Mouse (Mus musculus) NIH3T3 (cell line): ENCODE measurements around the gene Slc51b.

Experiments
- DNase-seq: peaks from one replicate; pipeline ENCODE4 v3.0.0-alpha.2; 2012; ENCODE audit warnings: low read depth

The Slc51b gene

DNA sequence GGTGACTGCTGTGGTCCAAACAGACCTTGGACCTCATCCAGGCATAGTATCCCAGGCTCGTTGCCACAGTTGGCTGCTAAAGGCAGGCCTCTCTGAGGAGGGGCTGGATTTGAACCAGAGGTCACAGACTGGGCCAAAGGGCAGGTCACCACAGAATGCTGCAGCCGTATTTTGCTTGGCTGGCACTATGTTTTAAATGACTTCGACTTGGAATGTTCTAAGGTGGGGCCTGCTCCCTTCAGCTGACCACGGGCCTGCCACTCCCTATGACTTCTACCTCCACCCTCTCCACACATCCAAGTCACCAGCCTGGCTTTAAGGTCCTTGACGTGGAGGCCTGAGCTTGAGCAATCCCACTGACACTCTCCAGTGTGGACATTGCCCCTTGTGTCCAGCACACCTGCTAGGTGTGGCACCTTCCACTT is 13.9 kb downstream of the Slc51b start:
- DNase-seq, result peak; percentile 47

GRCm38 (mm10) chr9:65407861-65408260 is 14.9 kb downstream of the Slc51b start:
- no peak for DNase-seq

DNA sequence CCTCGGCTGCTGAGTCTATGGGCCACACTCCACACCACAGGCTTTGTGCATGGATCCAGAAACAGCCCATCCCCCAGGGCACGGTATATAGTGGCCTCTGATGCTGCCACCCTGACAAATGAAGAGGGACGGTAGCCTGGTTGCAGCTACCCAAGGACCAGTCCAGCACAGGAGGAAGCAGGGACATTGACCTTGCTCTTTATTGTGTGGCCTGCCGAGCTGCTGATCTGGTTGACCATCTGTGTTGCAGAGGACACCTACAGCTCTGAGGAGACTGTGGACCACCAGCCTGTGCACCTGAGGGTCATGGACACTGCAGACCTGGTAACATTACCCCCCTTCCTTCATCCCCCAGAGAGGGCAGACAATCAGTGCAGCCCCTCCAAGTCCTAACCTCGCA is 15.4 kb downstream of the Slc51b start:
- DNase-seq, result no peak

DNA sequence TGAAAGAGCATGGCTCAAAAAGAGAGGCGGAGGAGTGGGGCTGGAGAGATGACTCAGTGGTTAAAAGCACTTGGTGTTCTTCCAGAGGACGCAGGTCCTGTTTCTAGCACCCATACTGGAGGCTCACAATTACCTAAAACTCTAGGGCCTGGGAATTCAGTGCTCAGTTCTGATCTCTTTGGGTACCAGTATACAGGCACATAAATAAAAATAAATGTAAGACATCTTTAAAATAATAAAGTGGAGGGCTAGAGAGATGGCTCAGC is 17.6 kb downstream of the Slc51b start:
- peak; percentile 14 for DNase-seq

DNA sequence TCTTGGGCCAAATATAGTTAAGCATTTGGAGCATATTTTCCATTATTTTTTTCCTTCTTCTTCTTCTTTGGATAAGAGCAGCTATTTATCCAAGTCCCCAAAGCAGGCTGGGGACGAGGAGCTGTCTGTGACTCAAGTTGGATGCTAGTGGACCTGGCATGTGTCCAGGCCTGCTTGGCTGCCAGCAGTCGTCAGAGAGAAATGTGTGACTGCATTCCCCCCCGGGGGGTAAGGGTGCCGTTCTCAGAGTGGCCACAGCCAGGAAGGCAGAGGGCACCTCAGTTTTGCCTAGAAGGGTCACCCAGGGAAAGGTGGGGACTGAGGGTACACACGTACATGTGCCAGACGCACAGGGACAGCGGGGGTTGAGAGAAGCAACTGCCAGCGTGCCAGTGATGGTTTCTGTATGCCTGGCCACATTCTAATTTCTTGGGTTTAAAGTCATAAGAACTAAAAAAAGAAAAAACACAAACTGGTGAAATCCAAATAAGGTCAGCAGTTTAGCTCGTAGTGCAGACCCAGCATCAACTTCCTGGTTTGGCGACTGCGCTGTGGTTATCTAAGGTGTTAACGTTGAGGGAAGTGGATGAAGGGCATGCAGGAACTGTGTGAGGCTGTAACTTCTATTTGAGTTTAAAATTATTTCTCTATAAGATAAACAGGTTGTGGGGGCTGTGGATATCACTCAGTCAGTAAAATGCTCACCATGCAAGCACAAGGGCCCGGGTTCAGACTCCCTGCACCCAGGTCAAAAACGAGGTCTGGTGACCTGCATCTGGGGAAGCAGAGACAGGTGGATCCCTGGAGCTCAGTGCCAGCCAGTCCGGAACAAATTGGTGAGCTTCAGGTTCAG is 18.2 kb downstream of the Slc51b start:
- peak; percentile 44 for DNase-seq

DNA sequence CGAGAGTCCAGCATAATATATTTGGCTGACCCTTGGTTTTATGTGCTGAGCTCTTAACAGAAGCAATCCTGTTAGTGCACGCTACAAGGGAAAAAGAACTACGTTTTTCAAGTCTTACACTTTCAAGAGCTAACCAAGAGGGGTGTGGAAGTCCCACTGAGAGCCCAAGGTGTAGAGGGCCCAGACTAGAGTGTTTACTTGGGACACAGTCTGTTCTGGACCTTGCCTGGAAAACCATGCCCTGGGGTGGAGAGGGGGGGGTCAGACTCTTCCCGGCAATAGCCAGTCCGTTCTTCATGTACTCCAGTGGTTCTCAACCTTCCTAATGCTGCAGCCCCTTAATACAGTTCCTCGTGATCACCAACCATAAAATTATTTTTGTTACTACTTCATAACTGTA is 22.8 kb downstream of the Slc51b start:
- DNase-seq, result no peak

DNA sequence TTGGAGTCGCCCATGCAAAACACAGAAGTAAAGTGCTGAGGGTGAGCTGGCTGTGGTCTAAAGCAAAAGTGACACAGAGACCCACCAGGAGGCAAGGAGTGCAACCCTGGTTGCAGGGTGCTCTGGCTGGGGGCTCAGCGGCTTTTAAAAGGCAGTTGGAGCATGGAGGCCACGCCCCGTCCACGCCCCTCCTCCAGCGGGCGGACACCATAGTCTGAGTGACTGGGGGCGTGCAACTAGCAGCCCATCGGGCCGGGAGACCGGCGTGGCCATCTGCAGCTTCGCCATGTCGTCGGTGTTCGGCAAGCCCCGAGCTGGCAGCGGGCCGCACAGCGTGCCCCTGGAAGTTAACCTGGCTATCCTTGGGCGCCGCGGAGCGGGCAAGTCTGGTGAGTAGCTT is 24.5 kb downstream of the Slc51b start, which contains the start of gene Rasl12:
TSS of gene Rasl12 (plus strand) at position 228 of the 400 bp plus-strand sequence.
- no peak for DNase-seq

- no peak for DNase-seq
Observed at GRCm38 (mm10) chr9:65394360-65394759, 28.4 kb downstream of the Slc51b start.

- DNase-seq, result no peak
Observed at GRCm38 (mm10) chr9:65393606-65394005, 29.1 kb downstream of the Slc51b start.

GRCm38 (mm10) chr9:65392638-65393364 is 30.0 kb downstream of the Slc51b start:
- peak; percentile 82 for DNase-seq

GRCm38 (mm10) chr9:65391613-65391964 is 31.2 kb downstream of the Slc51b start, which contains the start of gene Kbtbd13:
Kbtbd13 (minus strand) TSS chr9:65391652.
- DNase-seq, result no peak

DNA sequence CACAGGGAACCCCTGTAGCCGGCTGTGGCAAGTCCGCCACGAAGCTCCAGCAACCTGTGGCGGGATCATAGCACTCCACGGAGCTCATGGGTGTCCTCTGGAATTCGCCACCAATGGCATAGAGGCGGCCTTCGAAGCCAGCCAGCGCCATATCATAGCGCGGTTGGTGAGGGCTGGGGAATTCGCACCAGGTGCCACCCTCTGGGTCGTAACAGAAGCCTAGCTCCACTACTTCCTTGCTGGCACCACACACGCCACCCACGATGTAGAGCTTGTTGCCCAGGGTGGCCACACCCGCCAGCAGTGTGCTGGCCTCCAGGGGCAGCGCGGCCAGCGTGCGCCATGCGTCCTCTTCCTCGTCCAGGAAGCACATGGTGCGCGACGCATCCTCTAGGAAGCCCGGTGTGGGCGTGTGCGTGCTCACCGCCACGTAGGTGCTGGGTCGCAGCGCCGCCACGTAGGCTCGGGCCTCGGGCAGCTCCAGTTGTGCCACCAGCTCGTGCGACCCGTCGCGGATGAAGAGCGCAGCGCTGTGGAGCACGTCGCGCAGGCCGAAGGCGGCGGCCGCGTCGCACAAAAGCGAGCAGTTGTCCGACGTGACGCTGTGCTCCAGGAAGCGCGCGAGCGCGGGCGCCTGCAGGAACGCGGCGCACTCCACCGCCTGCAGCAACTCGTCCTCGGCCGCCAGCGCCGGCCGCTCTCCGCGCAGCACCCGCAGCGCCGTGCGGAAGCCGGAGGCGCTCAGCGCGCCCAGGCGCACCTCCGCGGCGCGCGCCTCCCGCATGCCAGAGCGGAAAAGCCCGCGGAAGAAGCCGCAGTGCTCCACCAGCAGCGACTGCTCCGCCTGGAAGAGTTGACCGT is 31.8 kb downstream of the Slc51b start:
- DNase-seq, result no peak

DNA sequence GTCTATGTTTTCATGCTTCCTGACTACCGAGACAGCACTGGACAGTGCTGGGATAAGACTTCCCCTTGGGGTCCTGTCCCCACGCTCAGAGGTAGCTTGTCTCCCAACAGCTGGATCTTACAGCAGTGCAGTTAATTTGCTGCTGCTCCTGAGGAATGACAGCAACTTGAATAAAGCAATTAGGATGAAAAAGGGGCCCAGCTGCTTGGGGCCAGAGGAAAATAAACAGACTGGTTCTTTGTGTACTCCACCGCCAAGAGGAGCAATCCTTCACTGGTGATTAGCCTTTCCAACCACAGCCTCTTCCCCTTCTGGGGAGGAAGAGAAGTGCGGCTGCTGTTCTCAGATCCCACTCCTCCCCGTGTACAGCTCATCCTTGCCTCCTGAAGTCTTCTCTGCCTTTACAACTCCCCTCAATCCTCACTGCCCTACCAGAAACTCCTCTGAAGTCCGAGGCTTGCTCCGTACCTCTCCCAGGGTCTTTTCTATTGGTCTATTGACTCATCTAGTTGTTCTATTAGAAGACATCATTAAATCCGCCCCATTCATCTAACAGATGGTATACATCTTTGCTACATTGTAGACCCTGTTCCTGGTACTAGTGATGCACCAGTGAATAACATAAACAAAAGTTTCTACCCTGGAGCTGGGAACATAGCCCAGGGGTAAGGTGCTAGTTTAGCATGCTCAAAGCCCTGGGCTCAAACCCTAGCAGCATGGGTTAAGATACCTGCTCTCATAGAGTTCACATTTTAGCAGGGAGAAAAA is 36.2 kb downstream of the Slc51b start:
- peak; percentile 8 for DNase-seq

- DNase-seq, result no peak
Observed at GRCm38 (mm10) chr9:65384276-65384675, 38.5 kb downstream of the Slc51b start.

DNA sequence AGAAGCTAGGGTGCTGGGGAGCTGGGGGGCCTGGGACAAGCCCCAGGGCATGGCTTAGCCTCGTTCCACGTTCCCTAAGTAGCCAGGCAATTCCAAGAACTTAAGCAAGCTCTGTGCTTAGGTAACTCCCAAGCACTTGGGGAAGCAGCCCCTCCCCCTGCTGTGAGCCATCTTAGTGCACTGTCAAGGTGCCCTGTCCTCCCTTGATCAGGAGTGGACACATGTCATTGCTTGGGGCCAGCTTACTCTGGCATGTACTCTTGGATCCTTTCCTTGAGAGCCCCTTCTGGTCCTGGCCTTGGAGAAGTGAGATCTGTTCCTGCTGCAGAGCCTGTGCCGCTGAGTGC is 40.0 kb downstream of the Slc51b start:
- no peak for DNase-seq

- DNase-seq, result no peak
Observed at GRCm38 (mm10) chr9:65382031-65382750, 40.6 kb downstream of the Slc51b start.

DNA sequence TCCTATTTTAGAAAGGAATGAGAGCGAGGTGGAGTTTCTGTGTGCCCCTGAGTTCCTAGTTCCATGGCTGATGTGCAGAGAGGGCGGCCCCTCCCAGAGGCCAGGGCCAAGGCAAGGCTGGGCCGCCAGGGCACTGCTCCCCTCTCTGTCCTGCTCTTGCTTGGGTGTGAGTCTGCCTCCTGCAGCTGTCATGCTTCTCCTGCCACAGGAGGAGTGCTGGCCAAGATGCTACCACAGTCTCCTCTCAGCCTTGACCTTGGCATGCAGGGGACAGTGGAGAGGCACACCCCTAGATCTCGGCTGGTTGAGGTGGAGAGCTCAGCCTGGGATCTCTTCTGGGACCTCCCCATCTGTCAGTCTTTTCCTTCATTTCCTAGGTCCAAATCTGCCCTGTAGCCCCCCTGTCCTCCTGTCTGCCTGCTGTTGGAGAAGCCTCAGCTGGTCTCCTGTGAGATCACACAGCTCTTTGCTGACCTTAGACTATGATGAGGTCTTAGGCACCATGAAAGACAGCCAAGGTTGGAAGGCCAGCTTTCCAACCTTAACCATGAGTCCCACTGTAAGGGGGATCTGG is 41.7 kb downstream of the Slc51b start:
- no peak for DNase-seq

DNA sequence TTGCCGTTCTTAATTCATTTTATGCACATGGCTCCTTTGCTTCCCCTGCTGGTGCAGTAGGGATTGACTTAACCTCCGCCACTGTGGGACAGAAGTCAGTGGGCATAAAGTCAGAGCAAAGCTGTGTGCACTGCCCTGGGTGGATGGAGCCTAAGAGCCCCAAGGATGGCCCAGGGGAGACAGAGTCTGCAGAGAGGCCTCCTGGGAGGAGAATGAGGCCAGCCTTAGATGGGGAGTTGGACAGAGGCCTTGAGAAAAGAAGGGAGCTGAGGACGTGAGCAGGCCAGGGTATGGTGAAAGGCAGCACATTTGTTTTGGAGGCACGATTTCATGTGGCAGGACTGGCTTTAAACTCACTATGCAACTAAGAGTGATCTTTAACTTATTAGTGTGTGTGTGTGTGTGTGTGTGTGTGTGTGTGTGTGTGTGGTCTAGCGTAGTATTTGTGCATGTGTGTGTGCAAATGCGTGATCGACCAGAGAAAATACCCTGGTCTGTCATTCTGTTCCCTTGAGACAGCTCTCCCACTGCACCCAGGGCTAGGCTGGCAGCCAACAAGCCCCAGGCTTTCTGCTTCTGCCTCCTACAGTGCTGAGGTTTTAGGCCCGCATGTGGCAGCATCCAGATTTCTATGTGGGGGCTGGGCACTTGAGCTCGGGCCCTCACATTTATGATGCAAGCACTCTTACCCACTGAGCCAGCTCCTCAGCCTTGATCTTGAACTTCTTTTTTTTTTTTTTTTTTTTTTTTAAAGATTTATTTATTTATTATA is 47.4 kb downstream of the Slc51b start:
- peak; percentile 16 for DNase-seq

- no peak for DNase-seq
Observed at GRCm38 (mm10) chr9:65374468-65375162, 48.1 kb downstream of the Slc51b start.
